Mouse (Mus musculus) lung, adult 2 months (tissue): Measurements from ENCODE around the gene Tfcp2.

Experiments used
- CTCF ChIP-seq: fragments of 200-500 bp; IDR thresholded peaks from 2 replicates; pipeline ENCODE4 v1.5.1; 2011; ENCODE audit warnings: mild to moderate bottlenecking, low read length, control low read depth; ENCODE audit not compliant: insufficient read depth
- POLR2A ChIP-seq: fragments of 200-500 bp; IDR thresholded peaks from 2 replicates; pipeline ENCODE4 v1.6.1; 2011; ENCODE audit warnings: low read depth, mild to moderate bottlenecking, control low read depth, low read length, borderline replicate concordance; ENCODE audit errors: extremely low read depth

GRCm38 (mm10) chr15:100470037-100470436, 81.8 kb downstream of the Tfcp2 start:
- TF ChIP-seq POLR2A = no peak
- TF ChIP-seq CTCF = no peak
